Mouse (Mus musculus): ENCODE data around the gene Baiap2l1.

GRCm38 (mm10) chr5:144321681-144322080, 36.2 kb downstream of the Baiap2l1 start:
- TF ChIP-seq CTCF (IDR thresholded peaks at IDR 0.05; ENCODE audit: insufficient read depth, low read depth, low read length) (no peak), POLR2A (IDR thresholded peaks at IDR 0.05; ENCODE audit: insufficient read depth, low read depth, low read length) (no peak)

All from olfactory bulb, adult 2 months (tissue).